In genomic region chr17:48272158-48272557, GRCm38 (mm10) we compare ENCODE assay signal across 19 mouse cellular contexts. TPM values are rescaled to one million over a fixed set of nuclear protein-coding genes. Genes with fewer than 3 reads are reported as not detected.
DNase-seq lines count a peak whose midpoint lies in the region; ATAC-seq lines count a peak whose summit lies in the region.
"Had no signal": no experiment of that assay in that cellular context is flagged by ENCODE, and none has a peak within 500 bp of the region (broad histone marks: within the 10 kb centered on the region; RNA-seq: fewer than 3 reads in every experiment).

No protein-coding gene starts in this region.

- 0 out of 2 replicates have a peak, but pooled peaks have one; percentile 56 for ATAC-seq in kidney, embryonic 15.5 days (replicated peaks; ENCODE audit: low FRiP score)
- peak; percentile 73 for ATAC-seq in common myeloid progenitor, adult 5-6 weeks (replicated peaks; ENCODE audit: low read depth, poor library complexity, severe bottlenecking)
- ATAC-seq in liver, embryonic 13.5 days (ENCODE audit: low read depth) = peak; percentile 93
- ATAC-seq: forebrain, embryonic 15.5 days; midbrain, embryonic 13.5 days had no signal

- DNase-seq in kidney, adult 18-20 months = no peak
- DNase-seq in liver, embryonic 13.5 days = peak; percentile 89
- DNase-seq in spleen, postnatal 36 days (ENCODE audit: low spot score in 2 of 2) = peak; percentile 60 to 79
- no peak for DNase-seq in cerebellum, adult 11 months
- DNase-seq in ovary, adult 18-20 months (ENCODE audit: low spot score) = no peak
- DNase-seq in right cerebral cortex, postnatal 14 days = no peak
- DNase-seq: cerebellum, postnatal 25 days; heart, adult 11 months; kidney, adult 2 months; lung, embryonic 14.5 days; thymus, postnatal 25 days had no signal

- no peak overlapping the region for H3K27ac ChIP-seq in kidney, embryonic 15.5 days
- H3K27ac ChIP-seq in liver, embryonic 13.5 days = peak overlapping the region; percentile 98
- H3K27ac ChIP-seq: embryonic facial prominence, embryonic 13.5 days; forebrain, embryonic 15.5 days; hindbrain, embryonic 10.5 days; midbrain, embryonic 13.5 days had no signal

- no peaks in the 10 kb centered on the region for H3K4me1 ChIP-seq in kidney, embryonic 15.5 days
- peaks cover 89% of the 10 kb centered on the region for H3K4me1 ChIP-seq in liver, embryonic 13.5 days (replicated peaks)
- H3K4me1 ChIP-seq: embryonic facial prominence, embryonic 13.5 days; forebrain, embryonic 15.5 days; hindbrain, embryonic 10.5 days; midbrain, embryonic 13.5 days had no signal

- H3K9ac ChIP-seq in kidney, embryonic 15.5 days = no peak overlapping the region
- H3K9ac ChIP-seq in liver, embryonic 13.5 days = peak overlapping the region; percentile 73
- H3K9ac ChIP-seq: embryonic facial prominence, embryonic 13.5 days; forebrain, embryonic 15.5 days; lung, embryonic 14.5 days; midbrain, embryonic 13.5 days had no signal

- no peaks in the 10 kb centered on the region for H3K27me3 ChIP-seq in kidney, embryonic 15.5 days
- no peaks in the 10 kb centered on the region for H3K27me3 ChIP-seq in liver, embryonic 13.5 days
- H3K27me3 ChIP-seq: embryonic facial prominence, embryonic 13.5 days; forebrain, embryonic 15.5 days; midbrain, embryonic 13.5 days had no signal

- no peaks in the 10 kb centered on the region for H3K36me3 ChIP-seq in kidney, embryonic 15.5 days
- H3K36me3 ChIP-seq in liver, embryonic 13.5 days = no peaks in the 10 kb centered on the region
- H3K36me3 ChIP-seq: embryonic facial prominence, embryonic 13.5 days; forebrain, embryonic 15.5 days; hindbrain, embryonic 10.5 days; midbrain, embryonic 13.5 days had no signal

- no peaks in the 10 kb centered on the region for H3K9me3 ChIP-seq in kidney, embryonic 15.5 days (replicated peaks)
- no peaks in the 10 kb centered on the region for H3K9me3 ChIP-seq in liver, embryonic 13.5 days (replicated peaks)
- H3K9me3 ChIP-seq: embryonic facial prominence, embryonic 13.5 days; forebrain, embryonic 15.5 days; hindbrain, embryonic 10.5 days; midbrain, embryonic 13.5 days had no signal

- H3K4me2 ChIP-seq in kidney, embryonic 15.5 days = no peak overlapping the region
- H3K4me2 ChIP-seq in liver, embryonic 13.5 days = peak overlapping the region; percentile 70
- H3K4me2 ChIP-seq: embryonic facial prominence, embryonic 13.5 days; forebrain, embryonic 15.5 days; lung, embryonic 14.5 days; midbrain, embryonic 13.5 days had no signal

- no peak overlapping the region for H3K4me3 ChIP-seq in kidney, embryonic 15.5 days (replicated peaks)
- H3K4me3 ChIP-seq in liver, embryonic 13.5 days (replicated peaks) = peak overlapping the region; percentile 50
- H3K4me3 ChIP-seq: embryonic facial prominence, embryonic 13.5 days; forebrain, embryonic 15.5 days; hindbrain, embryonic 10.5 days; midbrain, embryonic 13.5 days had no signal

- 73% methylated on average over 5 of the region's 5 CpGs for WGBS in kidney, embryonic 15.5 days
- WGBS in liver, embryonic 13.5 days (ENCODE audit: insufficient replicate concordance) = 12% methylated on average over 5 of the region's 5 CpGs

RNA-seq across cellular contexts. Expression of gene Treml4, which starts 8.1 kb away (rescaled TPM):
- 0.49 and 0.60 TPM in 2 replicates for polyA plus RNA-seq in kidney, embryonic 15.5 days (2015; fragmentation: Nextera tagmentation; extraction: Ambion mirVana)
- total RNA-seq in common myeloid progenitor, adult 5-6 weeks (2017) = 0.58 TPM in 1 of 2 replicates, not detected in the other
- 3.5 and 3.6 TPM in 2 replicates for polyA plus RNA-seq in liver, embryonic 13.5 days (2015; fragmentation: Nextera tagmentation; extraction: Ambion mirVana)
- total RNA-seq: layer of hippocampus, adult 18-20 months; left cerebral cortex, postnatal 36 days had no signal
- polyA plus RNA-seq: forebrain, embryonic 15.5 days; hindbrain, embryonic 10.5 days had no signal

RNA-seq across cellular contexts. Expression of gene Trem3, which starts 24.6 kb away (rescaled TPM):
- not detected in 2 replicates for polyA plus RNA-seq in kidney, embryonic 15.5 days (2015; fragmentation: Nextera tagmentation; extraction: Ambion mirVana)
- total RNA-seq in common myeloid progenitor, adult 5-6 weeks (2017) = 2.9 and 4.5 TPM in 2 replicates
- 2.1 and 2.2 TPM in 2 replicates for polyA plus RNA-seq in liver, embryonic 13.5 days (2015; fragmentation: Nextera tagmentation; extraction: Ambion mirVana)
- total RNA-seq: layer of hippocampus, adult 18-20 months had no signal
- polyA plus RNA-seq: embryonic facial prominence, embryonic 13.5 days; forebrain, embryonic 15.5 days; hindbrain, embryonic 10.5 days; midbrain, embryonic 13.5 days had no signal

RNA-seq across cellular contexts. Expression of gene Treml2, which starts 27.1 kb away (rescaled TPM):
- polyA plus RNA-seq in kidney, embryonic 15.5 days (2015; fragmentation: Nextera tagmentation; extraction: Ambion mirVana) = 0.13 and 0.29 TPM in 2 replicates
- total RNA-seq in common myeloid progenitor, adult 5-6 weeks (2017) = 46.2 and 61.0 TPM in 2 replicates
- 4.4 and 5.5 TPM in 2 replicates for polyA plus RNA-seq in liver, embryonic 13.5 days (2015; fragmentation: Nextera tagmentation; extraction: Ambion mirVana)

RNA-seq across cellular contexts. Expression of gene Trem1, which starts 39.6 kb away (rescaled TPM):
- 0.05 and 0.08 TPM in 2 replicates for polyA plus RNA-seq in kidney, embryonic 15.5 days (2015; fragmentation: Nextera tagmentation; extraction: Ambion mirVana)
- 1.4 and 2.9 TPM in 2 replicates for total RNA-seq in common myeloid progenitor, adult 5-6 weeks (2017)
- polyA plus RNA-seq in liver, embryonic 13.5 days (2015; fragmentation: Nextera tagmentation; extraction: Ambion mirVana) = 0.63 and 0.71 TPM in 2 replicates
- total RNA-seq: layer of hippocampus, adult 18-20 months; left cerebral cortex, postnatal 36 days had no signal
- polyA plus RNA-seq: forebrain, embryonic 15.5 days; hindbrain, embryonic 10.5 days; lung, embryonic 14.5 days; midbrain, embryonic 13.5 days had no signal

RNA-seq across cellular contexts. Expression of gene B430306N03Rik, which starts 43.8 kb away (rescaled TPM):
- 0.23 and 0.39 TPM in 2 replicates for polyA plus RNA-seq in kidney, embryonic 15.5 days (2015; fragmentation: Nextera tagmentation; extraction: Ambion mirVana)
- 0.34 and 0.91 TPM in 2 replicates for total RNA-seq in common myeloid progenitor, adult 5-6 weeks (2017)
- polyA plus RNA-seq in liver, embryonic 13.5 days (2015; fragmentation: Nextera tagmentation; extraction: Ambion mirVana) = 1.2 and 1.8 TPM in 2 replicates
- polyA plus RNA-seq: embryonic facial prominence, embryonic 13.5 days; midbrain, embryonic 13.5 days had no signal

Comparison
In these comparisons a context has a peak if more than half of its experiments do, and no peak if none do; other contexts are left out.
1. DNase-seq: peak in liver, embryonic 13.5 days (single experiment) and spleen, postnatal 36 days (2 of 2); none in kidney, adult 18-20 months (single experiment), cerebellum, adult 11 months (single experiment), ovary, adult 18-20 months (single experiment) and right cerebral cortex, postnatal 14 days (single experiment).
2. Peak in every context shown above with its lines, with median percentiles within 50 percentile points of each other: ATAC-seq.